Mouse (Mus musculus) lung, postnatal 36 days (tissue): ENCODE data around the gene Ppm1l.
"Not testable (repeated sequence)": the region's sequence is repeated elsewhere in the genome, so short reads cannot be mapped to it uniquely, and the experiment has no call there.

Experiments
- DNase-seq: peaks from one replicate; pipeline ENCODE4 v3.0.0; 2022; ENCODE audit warnings: mixed read lengths

Gene Ppm1l

GRCm38 (mm10) chr3:69548704-69549455 lies 232.2 kb downstream of the Ppm1l start:
- no peak for DNase-seq

GRCm38 (mm10) chr3:69549602-69550001 lies 232.9 kb downstream of the Ppm1l start:
- DNase-seq: no peak

- no peak for DNase-seq
Measured at GRCm38 (mm10) chr3:69555511-69555910, 238.8 kb downstream of the Ppm1l start.

GRCm38 (mm10) chr3:69556092-69556778 lies 239.6 kb downstream of the Ppm1l start:
- no peak for DNase-seq

GRCm38 (mm10) chr3:69559316-69559974 lies 242.8 kb downstream of the Ppm1l start:
- DNase-seq: no peak

- DNase-seq: peak; percentile 28
Measured at GRCm38 (mm10) chr3:69559975-69560330, 243.3 kb downstream of the Ppm1l start.

- DNase-seq: no peak
Measured at GRCm38 (mm10) chr3:69561686-69562085, 245.0 kb downstream of the Ppm1l start.

- no peak for DNase-seq
Measured at GRCm38 (mm10) chr3:69563406-69563805, 246.7 kb downstream of the Ppm1l start.

GRCm38 (mm10) chr3:69565586-69565985 lies 248.9 kb downstream of the Ppm1l start:
- DNase-seq: not testable (repeated sequence)

GRCm38 (mm10) chr3:69572561-69572960 lies 255.9 kb downstream of the Ppm1l start:
- DNase-seq: no peak

GRCm38 (mm10) chr3:69575577-69575976 lies 258.9 kb downstream of the Ppm1l start:
- DNase-seq: no peak

- DNase-seq: no peak
Measured at GRCm38 (mm10) chr3:69576715-69577114, 260.1 kb downstream of the Ppm1l start.

GRCm38 (mm10) chr3:69578791-69579190 lies 262.1 kb downstream of the Ppm1l start:
- DNase-seq: no peak

GRCm38 (mm10) chr3:69583798-69584197 lies 267.1 kb downstream of the Ppm1l start:
- DNase-seq: no peak

GRCm38 (mm10) chr3:69588101-69588760 lies 271.6 kb downstream of the Ppm1l start:
- DNase-seq: peak; percentile 4

- no peak for DNase-seq
Measured at GRCm38 (mm10) chr3:69593426-69593825, 276.8 kb downstream of the Ppm1l start.

GRCm38 (mm10) chr3:69594071-69594470 lies 277.4 kb downstream of the Ppm1l start:
- no peak for DNase-seq

GRCm38 (mm10) chr3:69596116-69596515 lies 279.5 kb downstream of the Ppm1l start:
- DNase-seq: no peak

- DNase-seq: no peak
Measured at GRCm38 (mm10) chr3:69597211-69597610, 280.6 kb downstream of the Ppm1l start.

GRCm38 (mm10) chr3:69597816-69598215 lies 281.2 kb downstream of the Ppm1l start:
- DNase-seq: no peak

- DNase-seq: peak; percentile 59
Measured at GRCm38 (mm10) chr3:69598261-69599165, 281.9 kb downstream of the Ppm1l start, which contains the start of gene B3galnt1. B3galnt1 (minus strand) TSS chr3:69598960.

GRCm38 (mm10) chr3:69599166-69599500 lies 282.5 kb downstream of the Ppm1l start:
- DNase-seq: peak; percentile 9
